Mouse (Mus musculus) intestine, postnatal 0 days (tissue): ENCODE data around the gene Magi1. TPM values are rescaled to one million over a fixed set of nuclear protein-coding genes. Genes with fewer than 3 reads are reported as not detected.

Source experiments
- ATAC-seq: fragments of 200-750 bp; cut with Nextera tagmentation; 2 replicates; pipeline ENCODE4 v1.8.0; 2017; ENCODE audit warnings: mild to moderate bottlenecking, moderate TSS enrichment, moderate library complexity
- H3K27ac ChIP-seq: fragments of 300-500 bp; sonication (generic); 2 replicates; pipeline ENCODE4 v1.5.1; 2014; ENCODE audit warnings: mild to moderate bottlenecking, low read depth, low read length, moderate library complexity
- H3K27me3 ChIP-seq: fragments of 300-500 bp; sonication (generic); replicated peaks from 2 replicates; pipeline ENCODE4 v1.6.1; 2014; ENCODE audit warnings: low read length, mixed read lengths; ENCODE audit not compliant: control insufficient read depth, insufficient read depth
- H3K36me3 ChIP-seq: fragments of 300-500 bp; sonication (generic); 2 replicates; pipeline ENCODE4 v1.6.1; 2014; ENCODE audit warnings: mild to moderate bottlenecking, moderate library complexity; ENCODE audit not compliant: control insufficient read depth, insufficient read depth
- H3K4me1 ChIP-seq: fragments of 300-500 bp; sonication (generic); replicated peaks from 2 replicates; pipeline ENCODE4 v1.6.1; 2014; ENCODE audit warnings: antibody characterized with exemption, low read length, mixed read lengths; ENCODE audit not compliant: control insufficient read depth, insufficient read depth
- H3K4me2 ChIP-seq: fragments of 300-500 bp; sonication (generic); replicated peaks from 2 replicates; pipeline ENCODE4 v1.6.1; 2014; ENCODE audit warnings: low read depth, mild to moderate bottlenecking, moderate library complexity
- H3K4me3 ChIP-seq: fragments of 300-500 bp; sonication (generic); 2 replicates; pipeline ENCODE4 v1.5.1; 2014; ENCODE audit warnings: low read depth, low read length
- H3K9ac ChIP-seq: fragments of 300-500 bp; sonication (generic); 2 replicates; pipeline ENCODE4 v1.6.1; 2014; ENCODE audit warnings: mild to moderate bottlenecking, low read depth, low read length
- H3K9me3 ChIP-seq: fragments of 300-500 bp; sonication (generic); 2 replicates; pipeline ENCODE4 v1.6.1; 2016; ENCODE audit warnings: mixed run types; ENCODE audit not compliant: control insufficient read depth
- CTCF ChIP-seq: sonication (generic); IDR thresholded peaks from 2 replicates; pipeline ENCODE4 v1.5.1; 2016; ENCODE audit warnings: low read depth, mild to moderate bottlenecking, control low read depth, antibody characterized with exemption, moderate library complexity
- WGBS: fragments of 180-500 bp; shearing (Covaris S2); extraction: QIAGEN DNeasy Blood & Tissue Kit; methylation state at CpG from one replicate; pipeline ENCODE4 v1.1.7; 2014; 5-methylcytosine and 5-hydroxymethylcytosine counted together
- polyA plus RNA-seq: library from polyadenylated mRNA; unstranded; fragments of >200 nt; fragmentation: Nextera tagmentation; extraction: Ambion mirVana; gene quantifications from 2 replicates; pipeline ENCODE4 v1.2.1, GENCODE M21; 2015

The Magi1 gene
- polyA plus RNA-seq, 1 experiment from 2014 or later = 4.2 TPM

- H3K9ac ChIP-seq = no peak overlapping the region
- no peaks in the 10 kb centered on the region for H3K36me3 ChIP-seq
- H3K9me3 ChIP-seq = no peaks in the 10 kb centered on the region
- TF ChIP-seq CTCF = no peak
- no peak overlapping the region for H3K4me2 ChIP-seq
- no peaks in the 10 kb centered on the region for H3K27me3 ChIP-seq
- H3K27ac ChIP-seq = no peak overlapping the region
- no peak for ATAC-seq
- no peaks in the 10 kb centered on the region for H3K4me1 ChIP-seq
- 89% methylated on average over 10 of the region's 10 CpGs for WGBS
- no peak overlapping the region for H3K4me3 ChIP-seq
Observed at GRCm38 (mm10) chr6:94301804-94302203, 18.1 kb upstream of the Magi1 start.

DNA sequence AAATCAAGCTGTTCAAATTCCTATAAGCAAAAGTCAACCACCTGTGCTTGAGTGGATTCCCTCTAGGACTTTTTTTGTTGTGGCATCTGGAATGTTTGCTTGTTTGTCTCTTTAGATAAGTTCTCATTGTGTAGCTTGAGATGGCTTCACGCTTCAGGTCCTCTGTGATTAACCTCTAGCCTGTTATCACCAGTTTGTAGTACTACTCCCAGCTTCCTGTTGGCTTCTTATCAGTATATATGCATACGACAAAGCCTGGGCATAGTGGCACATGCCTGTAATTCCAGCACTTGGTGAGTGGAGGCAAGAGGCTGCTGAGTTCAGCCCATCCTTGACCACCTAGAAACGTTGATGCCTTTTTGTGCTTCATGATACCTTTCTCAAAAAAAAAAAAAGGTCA is 16.8 kb upstream of the Magi1 start:
- Histone ChIP-seq H3K4me2 (no peak overlapping the region), H3K36me3 (no peaks in the 10 kb centered on the region), H3K9me3 (no peaks in the 10 kb centered on the region), H3K4me1 (no peaks in the 10 kb centered on the region), H3K9ac (no peak overlapping the region), H3K27ac (no peak overlapping the region), H3K27me3 (no peaks in the 10 kb centered on the region), H3K4me3 (no peak overlapping the region)
- TF ChIP-seq CTCF = no peak
- no peak for ATAC-seq
- WGBS = 41% methylated on average over 3 of the region's 3 CpGs

DNA sequence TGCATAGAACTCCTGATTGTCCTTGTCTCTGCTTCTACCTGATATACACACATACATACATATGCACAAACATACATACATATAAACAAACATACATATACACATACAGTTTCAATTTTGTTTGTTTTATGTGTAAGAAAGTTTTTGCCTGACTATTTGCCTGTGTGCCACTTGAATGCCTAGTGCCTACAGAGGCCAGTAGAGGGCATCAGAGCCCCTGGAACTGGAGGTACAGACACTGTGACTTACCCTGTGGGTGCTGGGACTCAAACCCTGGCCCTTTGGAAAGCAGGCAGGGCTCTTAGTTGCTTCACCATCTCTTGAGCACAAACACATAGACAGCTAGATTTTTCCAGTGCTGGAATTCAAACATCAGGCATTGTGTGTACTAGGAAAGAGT is 3.7 kb upstream of the Magi1 start:
- Histone ChIP-seq H3K9me3 (no peaks in the 10 kb centered on the region), H3K9ac (no peak overlapping the region), H3K4me1 (0 out of 2 replicates have a peak, but pooled peaks cover 4% of the 10 kb centered on the region), H3K36me3 (no peaks in the 10 kb centered on the region), H3K4me2 (no peak overlapping the region), H3K27ac (no peak overlapping the region), H3K27me3 (no peaks in the 10 kb centered on the region), H3K4me3 (no peak overlapping the region)
- peak; percentile 48 for TF ChIP-seq CTCF
- ATAC-seq = no peak

GRCm38 (mm10) chr6:94286555-94286954 is 2.8 kb upstream of the Magi1 start:
- no peaks in the 10 kb centered on the region for H3K9me3 ChIP-seq
- no peak overlapping the region for H3K4me2 ChIP-seq
- no peak for ATAC-seq
- no peak for TF ChIP-seq CTCF
- H3K27ac ChIP-seq = no peak overlapping the region
- 0 out of 2 replicates have a peak, but pooled peaks cover 4% of the 10 kb centered on the region for H3K4me1 ChIP-seq
- H3K4me3 ChIP-seq = no peak overlapping the region
- H3K9ac ChIP-seq = no peak overlapping the region
- H3K36me3 ChIP-seq = no peaks in the 10 kb centered on the region
- H3K27me3 ChIP-seq = no peaks in the 10 kb centered on the region
- 80% methylated on average over 2 of the region's 2 CpGs for WGBS

GRCm38 (mm10) chr6:94284089-94284825 is 540 bp upstream of the Magi1 start:
- Histone ChIP-seq H3K9ac (peak overlapping the region; percentile 67), H3K36me3 (no peaks in the 10 kb centered on the region), H3K4me2 (peak overlapping the region; percentile 91), H3K27me3 (no peaks in the 10 kb centered on the region), H3K27ac (peak overlapping the region; percentile 92), H3K9me3 (no peaks in the 10 kb centered on the region), H3K4me3 (peak overlapping the region; percentile 87), H3K4me1 (0 out of 2 replicates have a peak, but pooled peaks cover 7% of the 10 kb centered on the region)
- 0 out of 2 replicates have a peak, but pooled peaks have one; percentile 2 for TF ChIP-seq CTCF
- peak; percentile 70 for ATAC-seq
- WGBS = under 1% methylated on average over 44 of the region's 44 CpGs

DNA sequence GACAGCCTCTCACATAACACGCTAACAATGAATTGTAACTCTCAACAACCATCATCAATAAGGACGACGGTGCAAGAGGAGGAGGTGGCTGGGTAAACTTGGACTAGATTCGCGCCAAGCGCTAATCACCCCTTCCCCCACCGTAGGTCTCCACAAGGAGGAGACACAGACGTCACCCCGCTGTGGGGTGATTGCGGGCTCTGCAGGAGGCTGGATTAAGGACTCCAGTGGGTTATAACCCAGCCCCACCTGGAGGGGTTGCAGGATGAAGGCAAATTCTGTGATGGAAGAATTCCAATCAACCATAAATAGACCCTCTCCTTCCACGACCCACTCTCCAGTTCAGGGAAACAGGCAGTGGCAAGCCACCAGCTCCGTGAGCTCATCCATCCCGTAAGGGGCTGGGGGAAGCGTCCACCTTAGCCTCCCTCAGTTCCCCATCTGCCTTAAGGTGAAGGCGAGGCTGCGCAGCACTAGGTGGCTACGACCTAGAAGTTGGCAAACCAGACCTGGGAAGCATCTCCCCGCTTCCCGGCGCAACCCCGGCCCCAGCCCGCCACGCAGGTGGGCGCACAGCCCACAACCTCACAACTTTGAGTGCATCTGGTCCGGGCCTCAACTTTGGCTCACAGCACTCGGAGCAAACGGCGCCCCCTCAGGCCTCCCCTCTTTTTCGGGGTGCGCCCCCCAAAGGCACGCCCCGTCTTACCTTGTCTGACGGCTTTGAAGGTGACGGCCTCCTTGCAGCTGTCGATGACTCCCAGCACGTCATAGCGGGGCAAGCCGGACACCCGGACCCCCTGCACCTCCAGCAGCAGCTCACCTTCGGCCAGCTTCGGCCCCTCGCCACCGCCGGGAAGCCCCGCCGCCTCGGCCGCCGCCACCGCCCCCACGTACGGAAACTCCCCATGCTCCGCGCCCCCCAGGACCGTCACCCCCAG is 1.1 kb downstream of the Magi1 start:
- 1% methylated on average over 55 of the region's 55 CpGs for WGBS
- ATAC-seq = no peak
- peak overlapping the region; percentile 92 for H3K27ac ChIP-seq
- TF ChIP-seq CTCF = peak; percentile 53
- H3K4me2 ChIP-seq = peak overlapping the region; percentile 91
- 0 out of 2 replicates have a peak, but pooled peaks cover 7% of the 10 kb centered on the region for H3K4me1 ChIP-seq
- H3K4me3 ChIP-seq = peak overlapping the region; percentile 87
- peak overlapping the region; percentile 74 for H3K9ac ChIP-seq
- H3K27me3 ChIP-seq = no peaks in the 10 kb centered on the region
- no peaks in the 10 kb centered on the region for H3K36me3 ChIP-seq
- no peaks in the 10 kb centered on the region for H3K9me3 ChIP-seq
